Mouse (Mus musculus) T-helper 1 cell (primary cell): ENCODE data around the gene Rhobtb1.

ENCODE experiments used
- in situ Hi-C: fragments of 300-600 bp; cut with MboI, MseI; formaldehyde crosslinking; loops from one replicate; pipeline ENCODE4 v1.15.1; 2025; ENCODE audit warnings: high pct_unique_total_duplicates

Gene Rhobtb1

DNA sequence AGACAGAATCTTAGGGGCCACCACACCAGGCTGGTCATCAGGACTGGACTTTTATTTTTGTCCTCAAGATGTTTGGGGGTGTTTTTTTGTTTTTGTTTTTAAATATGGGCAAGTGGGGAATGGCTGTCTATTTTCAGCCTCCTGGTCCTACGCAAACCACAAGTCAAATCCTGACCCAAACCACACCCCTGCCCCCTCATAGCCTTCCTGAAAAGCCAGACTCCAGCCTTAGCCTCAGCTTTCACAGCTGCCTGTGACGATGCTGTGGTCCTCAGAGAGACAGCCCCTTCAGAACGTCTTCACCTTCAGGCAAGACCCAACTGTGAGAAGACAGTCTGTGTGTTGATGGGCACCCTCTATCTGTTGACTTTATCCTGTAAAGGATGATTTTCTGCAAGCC lies 95.5 kb downstream of the Rhobtb1 start:
- in situ Hi-C loops: no loop called here

DNA sequence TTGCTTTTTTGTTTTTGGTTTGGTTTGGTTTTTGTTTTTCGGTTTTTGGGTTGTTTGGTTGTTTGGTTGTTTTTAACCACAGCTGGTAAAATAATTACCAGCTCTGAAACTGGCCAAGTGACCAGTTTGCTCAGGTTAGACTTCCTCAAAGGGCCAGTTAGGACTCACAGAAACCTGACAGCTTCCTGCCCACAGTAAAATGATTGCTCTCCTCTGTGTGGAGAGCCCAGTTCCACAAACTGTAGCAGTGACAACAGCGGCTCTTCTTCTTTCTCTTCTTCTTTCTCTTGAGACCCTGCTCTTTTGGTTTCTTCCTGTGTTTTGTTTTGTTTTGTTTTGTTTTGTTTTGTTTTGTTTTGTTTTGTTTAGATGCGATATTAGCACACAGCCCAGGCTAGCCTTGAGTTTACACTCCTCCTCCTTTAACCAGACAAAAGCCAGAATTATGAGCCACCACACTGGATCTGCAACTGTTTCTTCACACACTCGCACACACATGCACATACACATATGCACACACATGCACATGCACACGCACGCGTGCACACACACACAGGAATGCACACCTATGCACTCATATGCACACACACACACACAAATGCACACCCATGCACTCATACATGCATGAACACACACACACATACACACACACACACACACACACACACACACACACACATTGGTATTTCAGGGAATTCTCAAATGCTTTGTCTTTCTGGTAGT lies 96.2 kb downstream of the Rhobtb1 start:
- in situ Hi-C loops: no loop called here

DNA sequence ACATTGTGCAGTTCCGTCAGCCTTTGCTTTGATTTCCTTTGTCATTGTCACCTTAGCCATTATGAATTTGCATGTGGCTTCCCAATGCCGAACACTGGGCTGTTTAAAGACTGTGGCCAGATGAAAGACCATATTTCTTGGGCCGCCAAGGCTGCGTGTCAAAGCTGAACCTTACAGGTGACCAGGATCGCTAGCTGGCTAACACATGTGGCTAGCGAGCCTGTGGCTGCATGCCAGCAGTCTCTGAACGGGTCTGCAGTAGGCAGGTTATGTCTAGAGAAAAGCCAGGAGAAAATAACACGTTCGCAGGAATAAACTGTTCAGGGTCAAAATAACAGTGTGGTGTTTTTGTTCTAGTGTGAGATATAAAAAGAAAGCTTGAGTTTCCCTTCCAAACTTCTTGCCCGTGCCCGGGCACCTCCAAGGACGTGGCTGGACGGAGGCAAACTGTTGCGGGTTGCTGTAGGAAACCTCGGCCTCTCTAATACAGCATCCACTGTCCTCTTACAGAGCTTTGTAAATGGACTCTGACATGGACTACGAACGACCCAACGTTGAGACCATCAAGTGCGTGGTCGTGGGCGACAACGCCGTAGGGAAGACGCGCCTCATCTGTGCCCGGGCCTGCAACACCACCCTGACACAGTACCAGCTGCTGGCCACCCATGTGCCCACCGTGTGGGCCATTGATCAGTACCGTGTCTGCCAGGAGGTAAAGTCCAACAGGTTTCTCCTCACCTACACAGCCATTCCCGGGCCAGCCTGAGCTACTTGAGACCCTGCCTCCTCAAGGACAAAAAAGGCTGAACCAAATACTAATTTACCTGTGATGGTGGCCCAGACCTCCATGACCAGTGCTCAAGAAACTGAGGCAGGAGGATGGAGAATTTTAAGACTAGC lies 97.3 kb downstream of the Rhobtb1 start:
- in situ Hi-C loops: no loop called here

- in situ Hi-C loops: no loop called here
Observed at GRCm38 (mm10) chr10:69251254-69251653, 100.0 kb downstream of the Rhobtb1 start.

GRCm38 (mm10) chr10:69252112-69253074 lies 101.2 kb downstream of the Rhobtb1 start:
- in situ Hi-C loops: no loop called here

DNA sequence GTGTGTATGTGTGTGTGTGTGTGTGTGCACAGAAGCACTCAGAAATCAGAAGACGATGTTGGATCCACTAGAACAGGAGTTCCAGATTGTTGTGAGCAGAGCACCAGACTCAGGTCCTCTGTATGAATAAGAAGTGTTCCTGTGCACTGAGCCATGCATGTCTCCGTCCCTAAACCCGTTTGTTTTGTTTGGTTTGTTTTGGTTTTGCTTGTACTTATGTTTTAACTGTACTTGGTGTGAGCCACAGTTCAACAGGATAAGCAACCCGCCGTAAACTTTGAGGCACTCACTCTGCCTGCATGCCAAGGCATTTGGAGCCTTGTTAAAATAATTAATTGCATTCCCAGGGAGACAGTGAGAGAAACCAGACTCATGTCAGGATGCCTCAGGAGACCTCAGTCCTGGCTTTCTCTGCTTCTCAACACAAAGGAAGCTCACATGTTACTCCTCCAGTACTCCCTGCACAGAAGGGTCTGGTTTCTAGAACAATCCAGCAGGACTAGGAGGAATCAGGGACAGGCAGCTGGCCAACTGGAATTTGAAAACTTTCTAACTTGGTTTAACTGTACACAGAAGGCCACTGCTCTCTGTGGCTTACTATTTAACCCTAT lies 101.9 kb downstream of the Rhobtb1 start:
- in situ Hi-C loops: no loop called here

DNA sequence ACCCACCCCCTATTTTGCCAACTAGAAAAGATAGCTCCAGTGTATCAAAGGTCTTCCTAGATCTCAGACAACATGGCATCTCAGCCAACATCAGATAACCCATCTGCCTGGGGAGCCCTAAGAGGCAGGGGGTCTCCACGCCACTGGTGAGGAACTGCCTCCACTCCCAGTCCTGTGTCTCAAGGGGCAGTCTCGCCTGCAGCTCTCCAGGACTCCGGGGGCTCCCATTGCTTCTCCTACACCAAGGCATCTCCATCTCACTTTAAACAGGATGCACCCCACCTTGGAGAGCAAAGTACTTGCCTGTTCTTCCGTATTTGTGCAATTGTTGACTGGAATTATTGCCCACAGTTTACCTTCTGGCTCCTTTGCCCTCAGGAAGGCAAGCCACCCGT lies 102.4 kb downstream of the Rhobtb1 start:
- in situ Hi-C loops: no loop called here

GRCm38 (mm10) chr10:69254390-69254847 lies 103.2 kb downstream of the Rhobtb1 start:
- in situ Hi-C loops: no loop called here

DNA sequence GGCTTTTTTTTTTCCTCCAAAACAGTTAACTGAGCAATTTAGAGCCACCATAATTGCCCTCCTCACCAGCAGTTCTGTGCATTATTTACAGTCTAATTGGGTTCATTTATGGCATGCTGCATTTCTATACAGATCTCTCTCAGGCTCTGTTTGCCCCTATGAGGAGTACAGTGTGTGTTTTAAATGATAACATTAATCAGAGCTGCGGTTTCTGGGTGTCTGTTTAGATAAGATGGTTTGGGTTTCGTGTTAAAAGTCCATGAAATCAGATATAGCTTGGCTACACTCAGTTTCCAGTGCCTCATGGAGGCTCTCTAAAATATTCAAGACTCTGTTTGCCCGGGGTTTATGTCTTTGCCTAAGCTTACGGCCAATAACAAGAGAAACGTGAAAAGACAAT lies 104.4 kb downstream of the Rhobtb1 start:
- in situ Hi-C loops: no loop called here

- in situ Hi-C loops: no loop called here
Observed at GRCm38 (mm10) chr10:69257592-69258133, 106.4 kb downstream of the Rhobtb1 start.

GRCm38 (mm10) chr10:69258588-69258987 lies 107.4 kb downstream of the Rhobtb1 start:
- in situ Hi-C loops: no loop called here

DNA sequence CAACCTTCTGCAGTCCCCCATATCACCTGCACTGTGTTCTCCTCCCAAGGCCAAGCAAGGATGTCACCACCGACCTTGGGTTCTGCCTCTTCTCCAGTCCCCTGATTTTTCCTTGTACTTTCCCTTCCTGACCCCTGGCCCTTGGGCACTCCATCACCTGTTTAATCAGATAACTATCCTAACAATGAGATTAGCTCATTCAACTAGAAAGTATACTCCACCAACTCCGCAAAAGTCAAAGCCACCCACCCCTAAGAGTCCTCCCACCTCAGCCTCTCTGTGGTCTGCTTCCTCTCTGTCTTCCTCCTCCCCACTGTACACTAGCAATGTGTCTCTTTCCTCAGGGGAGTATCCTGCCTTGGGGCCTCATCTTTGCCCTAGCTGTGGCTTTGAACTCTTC lies 107.9 kb downstream of the Rhobtb1 start:
- in situ Hi-C loops: no loop called here

- in situ Hi-C loops: no loop called here
Observed at GRCm38 (mm10) chr10:69259929-69260328, 108.7 kb downstream of the Rhobtb1 start.

DNA sequence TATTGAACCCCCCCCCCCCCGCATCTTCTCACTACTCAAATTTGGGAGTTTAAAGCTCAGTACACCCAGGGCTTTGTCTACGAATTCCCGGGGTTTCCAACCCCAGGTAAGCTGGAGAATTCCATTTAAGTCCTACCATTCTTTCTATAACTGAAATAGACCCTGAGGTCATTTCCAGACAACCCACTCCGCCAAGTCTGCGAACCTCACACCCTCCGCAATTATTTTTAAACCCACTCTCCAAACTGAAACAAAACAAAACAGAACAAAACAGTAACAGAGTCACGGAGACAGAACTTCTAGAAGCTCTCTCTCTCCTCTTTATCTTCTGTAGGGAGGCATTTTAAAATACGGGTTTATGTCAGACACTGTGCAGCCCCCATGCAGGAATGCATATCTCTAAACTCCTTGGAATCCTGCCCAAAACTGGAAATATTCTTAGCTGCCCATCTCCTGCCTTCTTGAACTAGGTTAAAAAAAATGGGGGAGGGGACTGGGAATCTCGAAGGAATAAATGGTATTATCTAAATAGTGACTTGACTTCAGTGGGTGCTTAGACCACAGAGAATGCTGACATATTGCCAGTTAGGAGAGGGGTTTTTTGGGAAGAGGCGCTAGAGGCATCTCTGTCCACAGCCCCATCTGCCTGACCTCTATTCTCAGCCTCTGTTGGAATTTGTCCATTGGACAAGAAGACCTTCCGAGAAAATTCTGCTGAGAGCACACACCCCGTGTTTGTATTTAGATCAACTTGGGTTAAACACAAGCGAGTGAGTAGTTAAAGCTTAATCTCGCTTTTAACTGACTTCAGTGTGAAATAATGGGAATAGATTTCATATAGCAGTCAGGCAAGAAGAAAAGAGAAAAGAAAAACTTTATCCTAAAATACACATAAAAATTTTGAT lies 111.9 kb downstream of the Rhobtb1 start:
- in situ Hi-C loops: no loop called here

DNA sequence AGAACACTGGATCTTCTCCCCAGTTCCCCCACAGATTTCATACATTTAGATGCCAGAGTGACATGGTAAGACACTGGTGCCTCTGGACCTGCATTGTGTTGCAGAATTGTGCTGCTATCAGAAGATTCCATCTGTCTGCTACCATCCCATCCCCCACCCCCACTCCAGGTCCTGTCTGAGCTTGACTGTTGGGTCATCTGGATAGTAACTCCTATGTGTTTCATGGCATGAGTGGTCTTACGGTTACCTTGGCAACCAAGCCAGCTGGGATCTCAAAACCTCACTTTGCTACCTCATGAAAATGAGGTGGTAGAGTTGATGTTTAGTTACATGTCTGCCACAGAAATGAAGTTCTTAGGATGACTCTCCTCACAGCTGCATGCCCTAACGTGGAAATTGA lies 112.7 kb downstream of the Rhobtb1 start:
- in situ Hi-C loops: no loop called here

- in situ Hi-C loops: no loop called here
Observed at GRCm38 (mm10) chr10:69265421-69265820, 114.2 kb downstream of the Rhobtb1 start.

DNA sequence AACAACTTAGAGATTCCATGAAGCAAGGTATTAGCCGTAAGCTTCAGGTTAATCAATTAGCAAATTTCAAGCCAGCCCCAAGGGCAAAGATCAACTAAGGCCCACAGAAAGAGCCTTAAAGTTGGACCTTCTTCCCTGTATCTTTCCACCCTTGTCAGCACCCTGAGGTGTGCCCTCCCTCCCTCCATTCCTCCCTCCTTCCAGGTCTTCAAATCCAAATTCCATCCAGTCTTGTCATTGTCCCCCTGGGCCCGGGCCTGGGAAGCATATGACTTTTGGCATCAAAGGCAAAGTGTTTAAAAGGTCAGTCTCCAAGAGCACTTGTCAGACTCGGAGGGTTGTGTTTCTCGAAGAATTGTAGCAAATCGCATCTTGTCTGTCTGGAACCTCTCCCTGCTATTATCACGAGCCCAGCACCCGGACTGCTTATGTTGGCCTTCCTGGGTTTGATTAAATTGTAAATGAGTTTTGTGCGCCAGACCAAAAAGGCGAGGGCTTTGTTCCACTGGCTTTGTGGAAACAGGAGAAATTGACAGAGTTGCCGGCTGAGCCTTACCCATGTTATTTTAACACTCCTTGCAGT lies 116.9 kb downstream of the Rhobtb1 start:
- in situ Hi-C loops: no loop called here

DNA sequence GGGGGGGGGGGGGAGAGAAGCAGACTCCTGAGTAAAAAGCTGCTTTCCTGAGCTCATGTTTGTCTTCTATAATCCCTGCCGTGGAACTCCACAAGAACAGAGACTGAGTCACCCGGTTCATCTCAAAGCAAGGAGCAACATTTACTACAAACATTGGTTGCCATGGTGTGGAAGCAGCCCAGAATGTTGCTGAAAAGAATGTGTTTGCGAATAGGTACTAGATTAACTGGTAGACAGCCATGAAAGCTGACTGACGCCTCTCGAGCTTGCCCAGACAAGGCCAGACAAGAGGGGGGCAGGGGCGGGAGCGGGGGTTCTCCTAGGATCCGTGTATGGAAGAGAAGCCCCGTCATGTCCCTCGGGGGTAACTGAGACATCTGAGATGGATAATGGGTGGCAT lies 120.2 kb downstream of the Rhobtb1 start:
- in situ Hi-C loops: no loop called here

- in situ Hi-C loops: no loop called here
Observed at GRCm38 (mm10) chr10:69274275-69274674, 123.0 kb downstream of the Rhobtb1 start.

DNA sequence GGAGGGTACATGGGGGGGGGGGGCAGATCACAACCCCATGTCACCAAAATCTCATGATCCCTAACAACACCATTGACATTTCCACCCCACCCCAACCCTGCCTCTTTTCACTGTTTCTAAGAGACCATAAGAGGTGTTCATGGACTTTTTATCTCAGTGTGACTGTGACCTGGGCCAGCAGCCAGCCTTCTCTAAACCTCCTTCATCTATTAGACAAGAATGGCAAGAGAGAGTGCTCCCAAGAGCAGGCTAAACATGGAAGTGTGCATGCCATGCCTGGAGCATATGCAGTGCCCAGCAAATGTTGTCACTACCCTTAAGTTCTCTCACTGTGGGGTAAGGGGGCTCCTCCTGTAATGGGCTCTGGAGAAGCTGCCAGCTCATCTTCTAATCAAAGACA lies 123.5 kb downstream of the Rhobtb1 start:
- in situ Hi-C loops: no loop called here
